Mouse (Mus musculus) CH12.LX (cell line): ENCODE data around the gene 9530077C05Rik. TPM values are rescaled to one million over a fixed set of nuclear protein-coding genes. Genes with fewer than 3 reads are reported as not detected.

Experiments
- DNase-seq: peaks from one replicate; pipeline ENCODE4 v3.0.0-alpha.2; 2013; ENCODE audit errors: extremely low read depth
- H3K27ac ChIP-seq: 2 replicates; pipeline ENCODE4 v1.5.1; 2012; ENCODE audit warnings: low read depth, mild to moderate bottlenecking, control low read depth, moderate library complexity; ENCODE audit not compliant: insufficient read depth
- H3K27me3 ChIP-seq: replicated peaks from 2 replicates; pipeline ENCODE3; 2012; ENCODE audit warnings: inconsistent platforms
- H3K36me3 ChIP-seq, 2 experiments: replicated peaks in 1 of 2; 2 replicates each; pipeline versions ENCODE3 to v1.6.1; 2012; ENCODE audit warnings: inconsistent platforms in 1 of 2, low read length in 1 of 2, mild to moderate bottlenecking in 1 of 2, mixed read lengths in 1 of 2, moderate library complexity in 1 of 2; ENCODE audit not compliant: control insufficient read depth in 1 of 2, insufficient read depth in 1 of 2
- H3K4me1 ChIP-seq, 2 experiments: 2 replicates each; pipeline ENCODE4 v1.6.1; 2012; ENCODE audit warnings: inconsistent platforms in 1 of 2, moderate library complexity in 1 of 2; ENCODE audit not compliant: insufficient read depth in 2 of 2, control insufficient read depth in 1 of 2
- H3K4me2 ChIP-seq: 2 replicates; pipeline ENCODE4 v1.6.1; 2012; ENCODE audit warnings: low read depth, mild to moderate bottlenecking, control low read depth; ENCODE audit not compliant: poor library complexity, insufficient read depth, severe bottlenecking
- H3K4me3 ChIP-seq, 3 experiments: fragments of 150-350 bp in 1 of 3; sonication (generic) in 1 of 3; replicated peaks in 1 of 3; 2 replicates each; pipeline versions ENCODE3 to v1.5.1; 2011 to 2012; ENCODE audit warnings: low read depth in 2 of 3, low read length in 2 of 3, mild to moderate bottlenecking in 2 of 3, moderate library complexity in 2 of 3, control low read depth in 1 of 3, improper control_type of control experiment in 1 of 3, inconsistent platforms in 1 of 3, mixed read lengths in 1 of 3; ENCODE audit not compliant: poor library complexity in 1 of 3
- H3K79me2 ChIP-seq: replicated peaks from 2 replicates; pipeline ENCODE4 v1.6.1; 2012; ENCODE audit warnings: mild to moderate bottlenecking, moderate library complexity; ENCODE audit not compliant: control insufficient read depth, poor library complexity, insufficient read depth, severe bottlenecking; ENCODE audit errors: extremely low read depth
- H3K9ac ChIP-seq: 2 replicates; pipeline ENCODE4 v1.6.1; 2012; ENCODE audit warnings: low read depth, mild to moderate bottlenecking, control low read depth, moderate library complexity; ENCODE audit not compliant: insufficient read depth
- H3K9me3 ChIP-seq: replicated peaks from 2 replicates; pipeline ENCODE3; 2012; ENCODE audit warnings: low read length, inconsistent platforms, mixed read lengths
- CHD1 ChIP-seq: IDR thresholded peaks from 2 replicates; pipeline ENCODE4 v1.6.1; 2012; ENCODE audit warnings: low read depth, low read length, improper control_type of control experiment, inconsistent platforms
- ELF1 ChIP-seq: IDR thresholded peaks from 2 replicates; pipeline ENCODE4 v1.6.1; 2014; ENCODE audit warnings: low read depth, mild to moderate bottlenecking, inconsistent platforms, low read length, improper control_type of control experiment
- EP300 ChIP-seq: IDR thresholded peaks from 2 replicates; pipeline ENCODE4 v1.6.1; 2011; ENCODE audit warnings: low read length, improper control_type of control experiment
- GABPA ChIP-seq: IDR thresholded peaks from 2 replicates; pipeline ENCODE4 v1.6.1; 2012; ENCODE audit warnings: low read depth, low read length, improper control_type of control experiment, inconsistent platforms; ENCODE audit not compliant: insufficient replicate concordance
- HCFC1 ChIP-seq: IDR thresholded peaks from 2 replicates; pipeline ENCODE4 v1.6.1; 2012; ENCODE audit warnings: low read depth, mild to moderate bottlenecking, inconsistent platforms, low read length, improper control_type of control experiment
- MEF2A ChIP-seq: IDR thresholded peaks from 2 replicates; pipeline ENCODE4 v1.6.1; 2014; ENCODE audit warnings: low read depth, mild to moderate bottlenecking, inconsistent platforms, low read length, improper control_type of control experiment, borderline replicate concordance
- MXI1 ChIP-seq: IDR thresholded peaks from 2 replicates; pipeline ENCODE4 v1.6.1; 2011; ENCODE audit warnings: mild to moderate bottlenecking, low read depth, low read length, improper control_type of control experiment
- MYC ChIP-seq: IDR thresholded peaks from 2 replicates; pipeline ENCODE4 v1.6.1; 2011; ENCODE audit warnings: low read depth, mild to moderate bottlenecking, improper control_type of control experiment, low read length
- TBP ChIP-seq: conservative IDR thresholded peaks from 2 replicates; pipeline ENCODE4 v1.6.1; 2011; ENCODE audit warnings: low read depth, low read length, improper control_type of control experiment
- USF2 ChIP-seq: conservative IDR thresholded peaks from 2 replicates; pipeline ENCODE4 v1.6.1; 2011; ENCODE audit warnings: low read depth, low read length, improper control_type of control experiment
- dilution Hi-C: fragments of 300-500 bp; cut with MboI; formaldehyde crosslinking; loops from 2 replicates; pipeline ENCODE4 v1.14.3; 2020; ENCODE audit warnings: low sequenced_read_pairs; ENCODE audit not compliant: extremely low pct_unique_long_range_greater_than_20kb, extremely low pct_ligation_motif_present
- in situ Hi-C: fragments of 300-500 bp; cut with MboI; formaldehyde crosslinking; loops from 3 replicates; pipeline ENCODE4 v1.14.3; 2019; ENCODE audit warnings: low sequenced_read_pairs, low pct_ligation_motif_present, low pct_unique_long_range_greater_than_20kb, mixed read lengths
- polyA plus RNA-seq: library from polyadenylated mRNA; unstranded; fragments of >175 nt; gene quantifications from 2 replicates; pipeline ENCODE4 v1.2.1, GENCODE M21; 2012; ENCODE audit warnings: low read depth; ENCODE audit not compliant: insufficient read length
- total RNA-seq, 2 experiments: library from RNA; depleted of rRNA; stranded (reverse); fragments of 300-350 nt in 1 of 2; fragments of >200 nt in 1 of 2; gene quantifications; 2 replicates each; pipeline ENCODE4 v1.2.3; 2012 to 2014

The 9530077C05Rik gene
- total and polyA plus RNA-seq, 3 experiments = 0.71 to 1.4 (median 0.93) TPM

DNA sequence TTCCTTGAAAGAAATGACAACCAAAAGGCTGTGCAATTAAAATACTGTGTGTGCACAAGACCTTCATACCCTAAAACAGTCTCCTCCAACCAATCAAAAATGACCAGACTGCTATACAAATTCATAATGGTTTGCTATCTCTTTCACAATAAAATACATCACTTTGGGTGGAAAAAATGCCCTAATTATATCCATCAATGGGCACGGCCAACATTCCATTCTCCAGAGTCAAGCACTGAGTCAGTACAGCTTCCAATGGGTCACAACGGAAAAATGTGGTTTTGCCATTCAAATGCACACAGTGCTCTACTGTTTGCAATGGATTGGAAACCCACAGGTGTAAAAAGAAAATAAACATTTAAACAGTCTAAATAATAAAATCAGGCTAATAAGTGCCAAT is 25.4 kb upstream of the 9530077C05Rik start:
- peaks cover 0 to 28% of the 10 kb centered on the region in 2 experiments; a peak in 2 of 4 replicates for H3K4me1 ChIP-seq
- H3K27me3 ChIP-seq = no peaks in the 10 kb centered on the region
- TF ChIP-seq EP300 = peak; percentile 45; the same call in 1 of the 2 replicates
- no peak for TF ChIP-seq USF2
- TF ChIP-seq, all 38 proteins: peak for 1
- dilution Hi-C loops = no loop called here
- no peak overlapping the region for H3K27ac ChIP-seq
- DNase-seq = peak; percentile 12
- no peak overlapping the region for H3K4me3 ChIP-seq
- peak overlapping the region; percentile 4; the same call in 1 of the 2 replicates for H3K9ac ChIP-seq
- no peaks in the 10 kb centered on the region for H3K9me3 ChIP-seq
- peaks cover 55% of the 10 kb centered on the region for H3K79me2 ChIP-seq
- in situ Hi-C loops = no loop called here
- H3K36me3 ChIP-seq = peaks cover 3 to 28% of the 10 kb centered on the region in 2 experiments
- H3K4me2 ChIP-seq = peak overlapping the region; percentile 56

DNA sequence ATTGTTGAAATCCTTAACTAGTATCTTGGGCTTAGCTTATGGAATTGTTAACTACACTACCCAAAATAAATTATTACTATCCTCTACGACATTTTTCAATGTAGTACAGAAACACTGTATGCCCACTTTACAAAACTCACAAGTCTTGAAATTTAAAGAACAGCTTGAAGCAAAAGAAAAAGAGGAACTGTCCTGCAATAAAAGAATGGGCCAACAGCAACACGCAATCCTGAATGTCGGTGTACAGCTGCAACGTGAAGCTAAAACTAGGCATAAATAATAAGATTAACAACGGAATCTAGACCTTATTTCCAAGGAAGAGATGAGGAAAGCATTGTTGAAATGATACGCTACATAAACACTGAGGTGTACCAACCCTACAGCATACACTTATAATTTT is 23.4 kb upstream of the 9530077C05Rik start:
- in situ Hi-C loops = no loop called here
- no peak for DNase-seq
- H3K9ac ChIP-seq = peak overlapping the region; percentile 84

DNA sequence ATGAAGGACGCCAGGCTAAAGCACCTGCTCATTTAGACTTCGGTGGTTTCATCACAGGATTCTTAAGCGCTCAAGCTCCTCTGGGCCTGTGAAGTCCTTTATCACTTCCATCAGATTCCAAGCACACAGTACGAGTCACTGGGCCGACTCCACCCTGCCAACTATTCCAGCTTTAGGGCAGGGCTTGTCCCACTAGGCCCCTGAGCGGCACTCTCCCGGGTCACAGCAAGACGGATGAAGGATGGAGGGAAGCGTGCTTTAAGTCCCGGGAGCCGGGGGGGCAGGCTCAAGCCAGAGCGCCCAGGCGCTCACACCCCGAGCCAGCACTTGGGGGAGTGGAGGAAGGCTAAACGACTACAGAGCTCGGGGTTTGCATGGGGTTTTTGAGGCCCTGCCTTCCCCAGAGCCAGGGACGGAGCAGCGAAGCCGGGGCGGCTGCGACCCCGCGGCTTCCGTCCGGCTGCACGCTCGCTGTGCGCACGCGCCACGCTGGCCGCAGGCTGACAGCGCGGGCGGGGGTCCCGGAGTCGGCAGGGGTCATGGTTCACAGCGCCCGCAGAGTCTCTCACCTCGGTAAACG is 22.8 kb upstream of the 9530077C05Rik start:
- peak overlapping the region; percentile 90 for H3K4me2 ChIP-seq
- dilution Hi-C loops (no loop called here), in situ Hi-C loops (no loop called here)
- peak overlapping the region; percentile 83 to 95 (median 94) for H3K4me3 ChIP-seq
- DNase-seq = peak; percentile 38
- peaks cover 0 to 3% of the 10 kb centered on the region in 2 experiments for H3K36me3 ChIP-seq
- H3K9me3 ChIP-seq = no peaks in the 10 kb centered on the region
- peak overlapping the region; percentile 84 for H3K9ac ChIP-seq
- peak overlapping the region; percentile 90 for H3K27ac ChIP-seq
- H3K4me1 ChIP-seq = peaks cover 0 to 23% of the 10 kb centered on the region in 2 experiments; a peak in 2 of 4 replicates
- H3K79me2 ChIP-seq = peaks cover 42% of the 10 kb centered on the region
- H3K27me3 ChIP-seq = no peaks in the 10 kb centered on the region
- TF ChIP-seq GABPA = no peak
- TF ChIP-seq HCFC1 = 0 out of 2 replicates have a peak, but pooled peaks have one; percentile 6
- TF ChIP-seq MYC = peak; percentile 12; the same call in 1 of the 2 replicates
- 0 out of 2 replicates have a peak, but pooled peaks have one; percentile 6 for TF ChIP-seq ELF1
- TF ChIP-seq MXI1 = peak; percentile 43; the same call in 1 of the 2 replicates
- TF ChIP-seq, all 38 proteins: peak for 4

More for the DNA sequence above, 23.4 kb upstream of the 9530077C05Rik start:
- dilution Hi-C loops = no loop called here
- H3K36me3 ChIP-seq = peaks cover 0 to 9% of the 10 kb centered on the region in 2 experiments
- peak overlapping the region; percentile 90 for H3K4me2 ChIP-seq
- H3K79me2 ChIP-seq = peaks cover 47% of the 10 kb centered on the region
- no peaks in the 10 kb centered on the region for H3K9me3 ChIP-seq
- TF ChIP-seq MXI1 (no peak), TBP (0 out of 2 replicates have a peak, but pooled peaks have one; percentile 14), MEF2A (no peak), MYC (0 out of 2 replicates have a peak, but pooled peaks have one; percentile 15), CHD1 (0 out of 2 replicates have a peak, but pooled peaks have one; percentile 17)
- H3K4me1 ChIP-seq = peaks cover 0 to 23% of the 10 kb centered on the region in 2 experiments; a peak in 2 of 4 replicates
- H3K4me3 ChIP-seq = peak overlapping the region; percentile 83 to 95 (median 94)
- H3K27ac ChIP-seq = peak overlapping the region; percentile 90; the same call in 1 of the 2 replicates
- H3K27me3 ChIP-seq = no peaks in the 10 kb centered on the region
